Mouse (Mus musculus): Measurements from ENCODE around the gene Hoxa11.

DNA sequence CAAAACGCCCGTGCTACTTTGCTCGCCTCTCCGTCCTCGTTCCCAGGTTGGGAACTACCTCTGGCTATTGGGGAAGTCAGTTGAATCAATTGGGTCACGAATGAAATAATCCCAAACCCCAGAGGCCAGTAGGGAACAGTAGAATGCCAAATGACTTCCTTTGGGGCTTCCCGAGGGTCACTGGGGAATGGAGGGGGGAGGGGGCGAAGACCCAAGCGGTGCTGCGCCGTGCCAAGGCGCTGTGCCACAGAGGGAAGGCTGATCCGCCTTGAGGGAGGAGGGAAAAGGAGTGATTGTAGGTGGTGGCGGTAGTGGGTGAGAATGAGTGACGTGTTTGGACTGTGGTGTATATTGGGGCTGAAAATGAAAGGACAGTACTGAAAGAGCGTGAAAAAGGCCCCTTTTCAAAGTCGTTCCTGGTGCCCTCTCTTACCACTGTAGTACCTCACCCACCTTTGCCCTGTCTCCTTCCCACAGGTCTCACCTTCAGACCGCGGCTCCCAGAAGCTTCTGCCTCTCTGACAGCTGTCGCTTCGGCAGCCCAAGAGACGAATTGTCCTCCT lies 33.0 kb downstream of the Hoxa11 start:
- TF ChIP-seq CTCF (IDR thresholded peaks at IDR 0.05; ENCODE audit: extremely low read depth, insufficient read length, insufficient replicate concordance, low read depth, low read length) (no peak), POLR2A (IDR thresholded peaks at IDR 0.05; ENCODE audit: low read depth, low read length) (no peak)
